ENCODE assay signal across 16 mouse cellular contexts in genomic region chr7:88318904-88319303, GRCm38 (mm10).
"Had no signal": no experiment of that assay in that cellular context is flagged by ENCODE, and none has a peak within 500 bp of the region (broad histone marks: within the 10 kb centered on the region; RNA-seq: fewer than 3 reads in every experiment).

No protein-coding gene starts in this region.

- H3K4me3 ChIP-seq: layer of hippocampus, adult 2 months; liver, embryonic 15.5 days; midbrain, embryonic 12.5 days had no signal

- H3K27me3 ChIP-seq: liver, embryonic 15.5 days; midbrain, embryonic 12.5 days had no signal

- H3K4me2 ChIP-seq: liver, embryonic 11.5 days; liver, embryonic 15.5 days; midbrain, embryonic 12.5 days had no signal

- H3K4me1 ChIP-seq: liver, embryonic 15.5 days had no signal

- H3K36me3 ChIP-seq: liver, embryonic 15.5 days; midbrain, embryonic 12.5 days had no signal

- H3K27ac ChIP-seq: layer of hippocampus, adult 2 months; liver, embryonic 15.5 days; midbrain, embryonic 12.5 days had no signal

- ATAC-seq: lung, postnatal 0 days; midbrain, embryonic 16.5 days had no signal

- H3K9me3 ChIP-seq: liver, embryonic 15.5 days; midbrain, embryonic 12.5 days had no signal

- H3K9ac ChIP-seq: liver, embryonic 15.5 days; midbrain, embryonic 12.5 days had no signal

- DNase-seq: kidney, adult 11 months; kidney, adult 9 months; kidney, postnatal 10 days; kidney, postnatal 4 days; left cerebral cortex, postnatal 4 days; lung, adult 2 months; lung, postnatal 36 days; right cerebral cortex, adult 18-20 months; thymus, adult 2 months; thymus, postnatal 36 days had no signal
